Mouse (Mus musculus): ENCODE results near the gene H2al1b. TPM values are rescaled to one million over a fixed set of nuclear protein-coding genes. Genes with fewer than 3 reads are reported as not detected.
"Not testable (repeated sequence)": the region's sequence is repeated elsewhere in the genome, so short reads cannot be mapped to it uniquely, and the experiment has no call there.

Gene H2al1b
- not detected for total RNA-seq (2021)
- long read RNA-seq, experiment 1, result 0 reads
- long read RNA-seq, experiment 2, result 0 reads

- intact Hi-C loops (cut with DNase I); DNase-seq: not testable (repeated sequence)
Measured at GRCm38 (mm10) chrX:11302132-11302531, at the start of gene H2al1b. H2al1b (plus strand) TSS chrX:11302432.

GRCm38 (mm10) chrX:11254062-11254461, 48.2 kb upstream of the H2al1b start:
- no peak for DNase-seq
- intact Hi-C loops (cut with DNase I), result no loop called here

- intact Hi-C loops (cut with DNase I), result loop anchor here (5.0 kb wide), 1 partner anchor 537 kb away; the partner anchor contains the start of gene Mid1ip1
- DNase-seq, result no peak
Measured at GRCm38 (mm10) chrX:11254521-11255207, 47.6 kb upstream of the H2al1b start.

- DNase-seq, result no peak
- intact Hi-C loops (cut with DNase I), result loop anchor here (5.0 kb wide), 1 partner anchor 538 kb away; the partner anchor contains the start of gene Mid1ip1
Measured at GRCm38 (mm10) chrX:11255564-11256360, 46.5 kb upstream of the H2al1b start.

GRCm38 (mm10) chrX:11264918-11265317, 37.3 kb upstream of the H2al1b start:
- no peak for DNase-seq
- intact Hi-C loops (cut with DNase I), result no loop called here

- intact Hi-C loops (cut with DNase I), result no loop called here
- peak; percentile 12 to 21 for DNase-seq
Measured at GRCm38 (mm10) chrX:11267791-11268190, 34.4 kb upstream of the H2al1b start.

- intact Hi-C loops (cut with DNase I), result no loop called here
- DNase-seq, result peak; percentile 16 to 32
Measured at GRCm38 (mm10) chrX:11269074-11269473, 33.2 kb upstream of the H2al1b start.

GRCm38 (mm10) chrX:11273190-11273589, 29.0 kb upstream of the H2al1b start:
- no peak for DNase-seq
- intact Hi-C loops (cut with DNase I), result no loop called here

GRCm38 (mm10) chrX:11277083-11277482, 25.1 kb upstream of the H2al1b start:
- no peak for DNase-seq
- intact Hi-C loops (cut with DNase I), result no loop called here

GRCm38 (mm10) chrX:11280741-11281140, 21.5 kb upstream of the H2al1b start:
- DNase-seq, result no peak
- intact Hi-C loops (cut with DNase I), result no loop called here

GRCm38 (mm10) chrX:11288306-11288882, 13.8 kb upstream of the H2al1b start:
- DNase-seq, result peak; percentile 3 to 42
- intact Hi-C loops (cut with DNase I), result no loop called here

GRCm38 (mm10) chrX:11289244-11289643, 13.0 kb upstream of the H2al1b start:
- no peak for DNase-seq
- intact Hi-C loops (cut with DNase I), result no loop called here

- DNase-seq; intact Hi-C loops (cut with DNase I): not testable (repeated sequence)
Measured at GRCm38 (mm10) chrX:11298957-11299356, 3.3 kb upstream of the H2al1b start, which contains the start of gene H2al1a. H2al1a (plus strand) TSS chrX:11299257.

GRCm38 (mm10) chrX:11305355-11305754, 3.1 kb downstream of the H2al1b start, which contains the start of gene H2al1c:
H2al1c (plus strand) TSS chrX:11305655.
- DNase-seq, result not testable (repeated sequence)

GRCm38 (mm10) chrX:11308524-11308923, 6.3 kb downstream of the H2al1b start, which contains the start of gene H2al1d:
H2al1d (plus strand) TSS chrX:11308824.
- intact Hi-C loops (cut with DNase I); DNase-seq: not testable (repeated sequence)

More at GRCm38 (mm10) chrX:11305355-11305754, 3.1 kb downstream of the H2al1b start, which contains the start of gene H2al1c:
- intact Hi-C loops (cut with DNase I), result not testable (repeated sequence)

GRCm38 (mm10) chrX:11311634-11312033, 9.4 kb downstream of the H2al1b start, which contains the start of gene H2al1e:
H2al1e (plus strand) TSS chrX:11311934.
- intact Hi-C loops (cut with DNase I); DNase-seq: not testable (repeated sequence)

- DNase-seq; intact Hi-C loops (cut with DNase I): not testable (repeated sequence)
Measured at GRCm38 (mm10) chrX:11314858-11315257, 12.6 kb downstream of the H2al1b start, which contains the start of gene H2al1f. H2al1f (plus strand) TSS chrX:11315158.

- DNase-seq; intact Hi-C loops (cut with DNase I): not testable (repeated sequence)
Measured at GRCm38 (mm10) chrX:11317956-11318355, 15.7 kb downstream of the H2al1b start, which contains the start of gene H2al1g. H2al1g (plus strand) TSS chrX:11318256.

GRCm38 (mm10) chrX:11321192-11321591, 19.0 kb downstream of the H2al1b start, which contains the start of gene H2al1h:
H2al1h (plus strand) TSS chrX:11321492.
- DNase-seq; intact Hi-C loops (cut with DNase I): not testable (repeated sequence)

GRCm38 (mm10) chrX:11324359-11324758, 22.1 kb downstream of the H2al1b start, which contains the start of gene H2al1i:
H2al1i (plus strand) TSS chrX:11324659.
- intact Hi-C loops (cut with DNase I), result not testable (repeated sequence)

More at GRCm38 (mm10) chrX:11324359-11324758, 22.1 kb downstream of the H2al1b start, which contains the start of gene H2al1i:
- not testable (repeated sequence) for DNase-seq
